Mouse (Mus musculus): ENCODE data around the gene Cenpc1. TPM values are rescaled to one million over a fixed set of nuclear protein-coding genes. Genes with fewer than 3 reads are reported as not detected.

Cenpc1 gene
- polyA plus RNA-seq, 1 experiment from 2014 or later: 25.8 TPM

DNA sequence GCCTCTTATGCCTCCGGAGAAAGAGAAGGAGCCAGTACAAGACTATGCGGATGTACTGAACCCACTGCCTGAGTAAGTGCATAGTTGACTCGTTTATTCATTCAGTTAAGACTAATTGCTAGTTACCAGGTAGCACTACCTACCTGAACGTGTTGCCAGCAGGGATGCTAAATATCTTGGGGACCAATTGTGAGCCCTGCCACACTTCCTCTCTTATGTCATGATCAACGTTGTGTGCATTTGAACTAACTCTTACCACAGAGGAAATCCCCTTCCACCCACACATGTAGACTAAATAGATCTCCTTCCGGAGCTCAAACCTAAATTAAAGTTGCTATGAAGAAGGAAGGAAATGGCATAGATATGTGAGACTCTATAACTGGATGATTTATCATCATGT is 21.4 kb upstream of the Cenpc1 start:
- ATAC-seq (replicated peaks; ENCODE audit: low FRiP score): no peak
- 58% methylated on average over 6 of the region's 6 CpGs for WGBS
- Histone ChIP-seq H3K36me3 (ENCODE audit: control insufficient read depth, insufficient read depth, low read length) (no peaks in the 10 kb centered on the region), H3K4me1 (replicated peaks; ENCODE audit: control insufficient read depth, insufficient read depth, low read length) (no peaks in the 10 kb centered on the region), H3K4me3 (ENCODE audit: low read depth, low read length) (no peak overlapping the region), H3K4me2 (no peak overlapping the region), H3K9ac (ENCODE audit: low read depth, low read length) (no peak overlapping the region), H3K27ac (ENCODE audit: low read depth, low read length) (no peak overlapping the region), H3K27me3 (replicated peaks; ENCODE audit: control insufficient read depth, insufficient read depth, low read length) (no peaks in the 10 kb centered on the region), H3K9me3 (ENCODE audit: control insufficient read depth, low read length) (no peaks in the 10 kb centered on the region)
- no peak for DNase-seq (ENCODE audit: low spot score)

GRCm38 (mm10) chr5:86084979-86085378 is 19.6 kb upstream of the Cenpc1 start:
- WGBS: 72% methylated on average over 7 of the region's 7 CpGs
- DNase-seq (ENCODE audit: low spot score): no peak
- H3K9me3 ChIP-seq (ENCODE audit: control insufficient read depth, low read length): no peaks in the 10 kb centered on the region
- H3K27ac ChIP-seq (ENCODE audit: low read depth, low read length): no peak overlapping the region
- no peaks in the 10 kb centered on the region for H3K27me3 ChIP-seq (replicated peaks; ENCODE audit: control insufficient read depth, insufficient read depth, low read length)
- H3K4me1 ChIP-seq (replicated peaks; ENCODE audit: control insufficient read depth, insufficient read depth, low read length): no peaks in the 10 kb centered on the region
- H3K36me3 ChIP-seq (ENCODE audit: control insufficient read depth, insufficient read depth, low read length): no peaks in the 10 kb centered on the region
- H3K4me2 ChIP-seq: no peak overlapping the region
- no peak overlapping the region for H3K9ac ChIP-seq (ENCODE audit: low read depth, low read length)
- ATAC-seq (replicated peaks; ENCODE audit: low FRiP score): no peak
- no peak overlapping the region for H3K4me3 ChIP-seq (ENCODE audit: low read depth, low read length)

DNA sequence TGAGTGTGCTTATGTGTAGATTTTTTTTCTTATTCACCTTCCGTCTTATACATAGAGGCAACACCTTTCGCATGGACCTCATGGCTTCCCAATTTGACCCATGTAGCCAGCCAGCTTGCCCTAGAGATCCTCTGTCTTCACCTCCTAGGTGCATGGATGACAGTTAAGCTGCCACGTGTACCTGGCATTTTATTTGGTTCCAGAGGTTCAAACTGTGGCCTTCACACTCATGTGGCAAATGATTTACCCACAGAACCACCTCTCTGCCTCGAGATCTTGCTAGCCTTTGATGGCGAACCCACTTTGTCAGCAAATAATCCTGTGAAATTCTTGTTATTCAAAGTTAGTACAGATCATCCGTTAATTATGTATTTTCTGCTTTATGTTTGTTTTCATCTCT is 18.6 kb upstream of the Cenpc1 start:
- H3K27ac ChIP-seq (ENCODE audit: low read depth, low read length): no peak overlapping the region
- no peak for DNase-seq (ENCODE audit: low spot score)
- no peaks in the 10 kb centered on the region for H3K9me3 ChIP-seq (ENCODE audit: control insufficient read depth, low read length)
- no peaks in the 10 kb centered on the region for H3K27me3 ChIP-seq (replicated peaks; ENCODE audit: control insufficient read depth, insufficient read depth, low read length)
- H3K4me2 ChIP-seq: no peak overlapping the region
- no peak for ATAC-seq (replicated peaks; ENCODE audit: low FRiP score)
- H3K36me3 ChIP-seq (ENCODE audit: control insufficient read depth, insufficient read depth, low read length): no peaks in the 10 kb centered on the region
- no peaks in the 10 kb centered on the region for H3K4me1 ChIP-seq (replicated peaks; ENCODE audit: control insufficient read depth, insufficient read depth, low read length)
- H3K4me3 ChIP-seq (ENCODE audit: low read depth, low read length): no peak overlapping the region
- 75% methylated on average over 6 of the region's 6 CpGs for WGBS
- no peak overlapping the region for H3K9ac ChIP-seq (ENCODE audit: low read depth, low read length)

DNA sequence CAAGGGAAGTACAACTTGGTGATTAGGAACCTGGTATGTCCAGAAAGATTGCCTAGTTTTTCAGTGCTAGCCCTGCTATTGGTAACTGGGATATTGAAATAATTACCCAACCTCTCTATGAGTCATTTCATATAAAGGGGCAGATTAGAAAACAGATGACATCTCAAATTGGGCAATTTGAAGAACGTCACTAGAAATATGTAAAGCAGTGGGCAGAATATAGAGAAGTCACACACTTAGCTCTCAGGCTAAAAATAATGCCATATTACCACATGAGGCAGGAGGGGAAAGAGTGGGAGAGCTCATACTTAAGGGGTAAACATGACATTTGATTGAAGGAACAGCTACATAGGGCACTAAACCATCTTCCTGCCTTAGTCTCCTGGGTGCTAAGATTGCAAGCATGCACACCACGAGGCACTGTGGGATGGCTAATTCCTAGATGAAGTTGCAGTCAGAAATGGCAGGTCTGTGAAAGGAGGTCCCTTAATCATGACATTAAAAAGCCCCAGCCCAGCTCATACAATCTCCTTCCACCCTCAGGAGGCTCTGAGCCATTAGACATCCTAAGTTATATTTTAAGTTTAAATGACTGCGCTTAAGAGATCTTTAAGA is 13.4 kb upstream of the Cenpc1 start:
- Histone ChIP-seq H3K9ac (ENCODE audit: low read depth, low read length) (no peak overlapping the region), H3K4me3 (ENCODE audit: low read depth, low read length) (no peak overlapping the region), H3K27me3 (replicated peaks; ENCODE audit: control insufficient read depth, insufficient read depth, low read length) (no peaks in the 10 kb centered on the region), H3K9me3 (ENCODE audit: control insufficient read depth, low read length) (no peaks in the 10 kb centered on the region), H3K36me3 (ENCODE audit: control insufficient read depth, insufficient read depth, low read length) (no peaks in the 10 kb centered on the region), H3K27ac (ENCODE audit: low read depth, low read length) (no peak overlapping the region), H3K4me2 (no peak overlapping the region), H3K4me1 (replicated peaks; ENCODE audit: control insufficient read depth, insufficient read depth, low read length) (no peaks in the 10 kb centered on the region)
- 68% methylated on average over 3 of the region's 3 CpGs for WGBS
- no peak for DNase-seq (ENCODE audit: low spot score)
- no peak for ATAC-seq (replicated peaks; ENCODE audit: low FRiP score)

DNA sequence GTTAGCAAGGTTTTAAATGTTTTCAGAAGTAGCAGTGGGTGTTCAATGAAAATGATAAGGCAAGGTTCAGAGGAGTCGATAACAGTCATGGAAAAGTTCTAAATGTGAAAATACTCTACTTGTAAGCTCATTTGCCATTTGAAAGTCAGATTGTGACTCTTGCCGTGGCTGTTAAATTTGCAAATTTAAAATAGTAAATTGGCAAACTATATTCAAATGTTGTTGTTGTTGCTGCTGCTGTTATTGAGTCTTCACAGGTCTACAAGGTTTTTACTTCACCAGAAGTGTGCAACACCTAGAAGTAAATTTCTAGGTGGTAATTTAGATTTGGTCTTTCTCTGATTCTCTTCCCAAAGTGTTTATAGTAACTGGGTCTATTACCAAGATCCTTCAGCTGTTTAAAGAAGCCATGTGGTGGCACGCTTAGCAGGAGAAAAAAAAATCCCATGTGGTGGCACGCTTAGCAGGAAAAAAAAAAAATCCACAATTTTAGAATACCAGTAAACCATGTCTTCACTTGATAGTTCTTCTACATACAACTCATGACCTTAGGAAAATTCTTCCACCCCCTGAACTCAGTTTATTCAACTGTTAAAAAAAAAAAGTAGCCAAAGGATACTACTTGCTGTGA is 7.5 kb upstream of the Cenpc1 start:
- H3K27me3 ChIP-seq (replicated peaks; ENCODE audit: control insufficient read depth, insufficient read depth, low read length): no peaks in the 10 kb centered on the region
- no peaks in the 10 kb centered on the region; the same call in 1 of the 2 replicates for H3K4me1 ChIP-seq (replicated peaks; ENCODE audit: control insufficient read depth, insufficient read depth, low read length)
- no peak for ATAC-seq (replicated peaks; ENCODE audit: low FRiP score)
- H3K36me3 ChIP-seq (ENCODE audit: control insufficient read depth, insufficient read depth, low read length): no peaks in the 10 kb centered on the region
- H3K9ac ChIP-seq (ENCODE audit: low read depth, low read length): no peak overlapping the region
- H3K4me3 ChIP-seq (ENCODE audit: low read depth, low read length): no peak overlapping the region
- no peak overlapping the region for H3K4me2 ChIP-seq
- WGBS: 76% methylated on average over 4 of the region's 4 CpGs
- H3K9me3 ChIP-seq (ENCODE audit: control insufficient read depth, low read length): no peaks in the 10 kb centered on the region
- H3K27ac ChIP-seq (ENCODE audit: low read depth, low read length): no peak overlapping the region
- no peak for DNase-seq (ENCODE audit: low spot score)

DNA sequence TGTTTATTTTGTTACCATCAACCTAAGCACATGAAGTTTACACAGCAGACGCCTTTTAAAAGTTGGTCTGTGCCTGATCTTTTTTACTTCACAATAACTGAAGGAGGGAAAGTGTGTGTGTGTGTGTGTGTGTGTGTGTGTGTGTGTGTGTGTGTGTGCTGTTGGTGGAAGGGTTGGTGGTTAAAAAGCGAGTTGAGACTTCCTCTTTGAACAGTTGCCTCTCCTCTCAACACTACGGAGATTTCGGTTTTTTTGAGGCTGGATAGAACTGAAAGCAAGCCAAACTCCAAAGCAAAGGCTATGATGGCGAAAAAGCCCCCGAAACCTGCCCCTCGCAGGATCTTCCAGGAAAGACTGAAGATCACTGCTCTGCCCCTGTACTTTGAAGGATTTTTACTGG is 6.2 kb upstream of the Cenpc1 start, which contains the start of gene Stap1:
Gene Stap1 (plus strand): TSS at position 209 of the 400 bp plus-strand sequence.
- DNase-seq (ENCODE audit: low spot score) (no peak), ATAC-seq (replicated peaks; ENCODE audit: low FRiP score) (no peak)
- peak within 1 kb of the TSS; percentile 1; the same call in 1 of the 2 replicates for H3K4me2 ChIP-seq
- 42% methylated on average over 7 of the region's 7 CpGs for WGBS
- no peak within 1 kb of the TSS for H3K4me3 ChIP-seq (ENCODE audit: low read depth, low read length)
- no peaks in the 10 kb centered on the region for H3K27me3 ChIP-seq (replicated peaks; ENCODE audit: control insufficient read depth, insufficient read depth, low read length)
- no peaks in the 10 kb centered on the region for H3K36me3 ChIP-seq (ENCODE audit: control insufficient read depth, insufficient read depth, low read length)
- no peaks in the 10 kb centered on the region for H3K9me3 ChIP-seq (ENCODE audit: control insufficient read depth, low read length)
- no peaks in the 10 kb centered on the region; the same call in 1 of the 2 replicates for H3K4me1 ChIP-seq (replicated peaks; ENCODE audit: control insufficient read depth, insufficient read depth, low read length)
- no peak within 1 kb of the TSS for H3K9ac ChIP-seq (ENCODE audit: low read depth, low read length)
- H3K27ac ChIP-seq (ENCODE audit: low read depth, low read length): no peak within 1 kb of the TSS

- WGBS: 45% methylated on average over 6 of the region's 6 CpGs
- DNase-seq (ENCODE audit: low spot score): no peak
- no peaks in the 10 kb centered on the region for H3K27me3 ChIP-seq (replicated peaks; ENCODE audit: control insufficient read depth, insufficient read depth, low read length)
Measured at GRCm38 (mm10) chr5:86069121-86069520, 3.7 kb upstream of the Cenpc1 start.

DNA sequence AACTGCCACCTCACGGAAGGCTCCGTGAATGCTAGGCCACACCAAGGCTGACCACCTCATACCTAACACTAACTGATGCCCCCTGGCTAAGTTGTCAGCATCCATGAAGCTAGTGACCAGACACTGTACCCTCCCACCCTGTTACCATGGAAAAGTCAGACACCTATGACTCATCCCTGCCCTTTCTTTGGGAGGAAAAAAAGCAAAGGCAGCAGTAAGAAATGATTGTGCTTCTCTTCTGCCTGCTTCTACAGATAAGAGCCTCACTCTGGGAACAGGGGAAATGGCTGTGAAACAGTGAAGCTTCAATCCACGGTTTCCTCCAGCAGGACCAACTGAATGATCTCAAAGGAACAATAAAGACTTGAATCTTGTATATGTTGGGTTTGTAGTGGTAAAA is 3.1 kb upstream of the Cenpc1 start:
- no peak overlapping the region for H3K27ac ChIP-seq (ENCODE audit: low read depth, low read length)

More at GRCm38 (mm10) chr5:86069121-86069520, 3.7 kb upstream of the Cenpc1 start:
- H3K4me1 ChIP-seq (replicated peaks; ENCODE audit: control insufficient read depth, insufficient read depth, low read length): peaks cover 2% of the 10 kb centered on the region; the same call in 1 of the 2 replicates
- H3K27ac ChIP-seq (ENCODE audit: low read depth, low read length): no peak overlapping the region
- H3K9me3 ChIP-seq (ENCODE audit: control insufficient read depth, low read length): no peaks in the 10 kb centered on the region
- no peak overlapping the region for H3K4me3 ChIP-seq (ENCODE audit: low read depth, low read length)
- no peak for ATAC-seq (replicated peaks; ENCODE audit: low FRiP score)
- H3K4me2 ChIP-seq: no peak overlapping the region
- H3K36me3 ChIP-seq (ENCODE audit: control insufficient read depth, insufficient read depth, low read length): no peaks in the 10 kb centered on the region
- H3K9ac ChIP-seq (ENCODE audit: low read depth, low read length): no peak overlapping the region

DNA sequence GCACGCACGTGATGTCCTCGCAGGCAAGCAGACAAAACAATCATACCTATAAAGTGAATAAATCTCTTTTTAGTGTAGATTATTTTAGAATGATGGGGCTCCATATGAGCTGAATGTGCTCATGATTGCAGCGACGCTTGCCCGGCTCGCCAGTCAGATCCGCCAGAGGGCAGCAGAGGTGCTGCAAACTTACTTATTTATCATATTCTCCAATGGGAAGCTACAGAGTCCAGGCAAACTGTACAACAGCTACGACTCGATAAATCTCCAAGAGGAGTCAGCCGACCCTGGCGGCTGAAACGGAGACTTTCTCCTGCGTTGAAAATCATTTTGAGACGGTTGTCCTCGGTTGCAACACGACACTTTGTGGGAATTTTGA is 1.2 kb upstream of the Cenpc1 start:
- ATAC-seq (replicated peaks; ENCODE audit: low FRiP score) (peak; percentile 42), DNase-seq (ENCODE audit: low spot score) (peak; percentile 81)
- Histone ChIP-seq H3K4me1 (replicated peaks; ENCODE audit: control insufficient read depth, insufficient read depth, low read length) (peaks cover 7% of the 10 kb centered on the region), H3K9ac (ENCODE audit: low read depth, low read length) (peak overlapping the region; percentile 51), H3K4me2 (peak overlapping the region; percentile 81), H3K36me3 (ENCODE audit: control insufficient read depth, insufficient read depth, low read length) (no peaks in the 10 kb centered on the region), H3K4me3 (ENCODE audit: low read depth, low read length) (peak overlapping the region; percentile 79), H3K27ac (ENCODE audit: low read depth, low read length) (no peak overlapping the region; the same call in 1 of the 2 replicates), H3K9me3 (ENCODE audit: control insufficient read depth, low read length) (no peaks in the 10 kb centered on the region), H3K27me3 (replicated peaks; ENCODE audit: control insufficient read depth, insufficient read depth, low read length) (no peaks in the 10 kb centered on the region)
- WGBS: 1% methylated on average over 17 of the region's 17 CpGs

More for the DNA sequence above, 3.1 kb upstream of the Cenpc1 start:
- 34% methylated on average over 3 of the region's 3 CpGs for WGBS
- Histone ChIP-seq H3K36me3 (ENCODE audit: control insufficient read depth, insufficient read depth, low read length) (no peaks in the 10 kb centered on the region), H3K4me1 (replicated peaks; ENCODE audit: control insufficient read depth, insufficient read depth, low read length) (peaks cover 7% of the 10 kb centered on the region), H3K27me3 (replicated peaks; ENCODE audit: control insufficient read depth, insufficient read depth, low read length) (no peaks in the 10 kb centered on the region), H3K4me2 (no peak overlapping the region), H3K4me3 (ENCODE audit: low read depth, low read length) (no peak overlapping the region), H3K9ac (ENCODE audit: low read depth, low read length) (no peak overlapping the region), H3K9me3 (ENCODE audit: control insufficient read depth, low read length) (no peaks in the 10 kb centered on the region)
- no peak for ATAC-seq (replicated peaks; ENCODE audit: low FRiP score)
- DNase-seq (ENCODE audit: low spot score): no peak
